Mouse (Mus musculus) intestine, embryonic 16.5 days (tissue): ENCODE measurements around the gene Pck1. TPM values are rescaled to one million over a fixed set of nuclear protein-coding genes. Genes with fewer than 3 reads are reported as not detected.
A peak's percentile ranks its signal among the peaks of the same experiment; 100 is the strongest.

Experiments used
- ATAC-seq: fragments of 200-750 bp; cut with Nextera tagmentation; 2 replicates; pipeline ENCODE4 v1.8.0; 2017; ENCODE audit warnings: moderate TSS enrichment, moderate library complexity
- H3K27ac ChIP-seq: fragments of 300-500 bp; sonication (generic); 2 replicates; pipeline ENCODE4 v1.5.1; 2014; ENCODE audit warnings: mild to moderate bottlenecking, low read length
- H3K27me3 ChIP-seq: fragments of 300-500 bp; sonication (generic); replicated peaks from 2 replicates; pipeline ENCODE4 v1.6.1; 2014; ENCODE audit warnings: low read length, control low read depth, mixed read lengths; ENCODE audit not compliant: control insufficient read depth, insufficient read depth
- H3K36me3 ChIP-seq: fragments of 300-500 bp; sonication (generic); 2 replicates; pipeline ENCODE4 v1.6.1; 2014; ENCODE audit warnings: low read length, control low read depth; ENCODE audit not compliant: control insufficient read depth, insufficient read depth
- H3K4me1 ChIP-seq: fragments of 300-500 bp; sonication (generic); 2 replicates; pipeline ENCODE4 v1.6.1; 2014; ENCODE audit warnings: low read length, control low read depth, mixed read lengths; ENCODE audit not compliant: control insufficient read depth, insufficient read depth
- H3K4me2 ChIP-seq: fragments of 300-500 bp; sonication (generic); 2 replicates; pipeline ENCODE4 v1.6.1; 2014; ENCODE audit warnings: low read depth, low read length, control low read depth
- H3K4me3 ChIP-seq: fragments of 300-500 bp; sonication (generic); 2 replicates; pipeline ENCODE4 v1.5.1; 2014; ENCODE audit warnings: mild to moderate bottlenecking, low read length
- H3K9ac ChIP-seq: fragments of 300-500 bp; sonication (generic); 2 replicates; pipeline ENCODE4 v1.6.1; 2014; ENCODE audit warnings: low read depth, low read length
- H3K9me3 ChIP-seq: fragments of 300-500 bp; sonication (generic); 2 replicates; pipeline ENCODE4 v1.6.1; 2016; ENCODE audit warnings: low read length, control low read depth; ENCODE audit not compliant: control insufficient read depth
- WGBS: fragments of 180-500 bp; shearing (Covaris S2); extraction: QIAGEN DNeasy Blood & Tissue Kit; methylation state at CpG from one replicate; pipeline ENCODE4 v1.1.7; 2014; 5-methylcytosine and 5-hydroxymethylcytosine counted together
- polyA plus RNA-seq: library from polyadenylated mRNA; unstranded; fragments of >200 nt; fragmentation: Nextera tagmentation; extraction: Ambion mirVana; gene quantifications from 2 replicates; pipeline ENCODE4 v1.2.1, GENCODE M21; 2015

The Pck1 gene
- polyA plus RNA-seq, 1 experiment from 2014 or later: 14.0 TPM

- Histone ChIP-seq H3K27me3 (peaks cover 4% of the 10 kb centered on the region; the same call in 1 of the 2 replicates), H3K27ac (no peak overlapping the region), H3K36me3 (no peaks in the 10 kb centered on the region), H3K9me3 (no peaks in the 10 kb centered on the region), H3K9ac (no peak overlapping the region), H3K4me1 (peaks cover 9% of the 10 kb centered on the region; the same call in 1 of the 2 replicates), H3K4me2 (no peak overlapping the region), H3K4me3 (no peak overlapping the region)
- 7% methylated on average over 8 of the region's 8 CpGs for WGBS
- ATAC-seq: peak; percentile 9; the same call in 1 of the 2 replicates
Measured at GRCm38 (mm10) chr2:173183836-173184460, 31.1 kb downstream of the Pck1 start.

- Histone ChIP-seq H3K9me3 (no peaks in the 10 kb centered on the region), H3K4me1 (peaks cover 9% of the 10 kb centered on the region; the same call in 1 of the 2 replicates), H3K4me3 (no peak overlapping the region), H3K27ac (no peak overlapping the region), H3K9ac (no peak overlapping the region), H3K27me3 (peaks cover 4% of the 10 kb centered on the region; the same call in 1 of the 2 replicates), H3K36me3 (no peaks in the 10 kb centered on the region), H3K4me2 (no peak overlapping the region)
- 57% methylated on average over 11 of the region's 11 CpGs for WGBS
- ATAC-seq: no peak
Measured at GRCm38 (mm10) chr2:173184475-173185080, 31.7 kb downstream of the Pck1 start.

DNA sequence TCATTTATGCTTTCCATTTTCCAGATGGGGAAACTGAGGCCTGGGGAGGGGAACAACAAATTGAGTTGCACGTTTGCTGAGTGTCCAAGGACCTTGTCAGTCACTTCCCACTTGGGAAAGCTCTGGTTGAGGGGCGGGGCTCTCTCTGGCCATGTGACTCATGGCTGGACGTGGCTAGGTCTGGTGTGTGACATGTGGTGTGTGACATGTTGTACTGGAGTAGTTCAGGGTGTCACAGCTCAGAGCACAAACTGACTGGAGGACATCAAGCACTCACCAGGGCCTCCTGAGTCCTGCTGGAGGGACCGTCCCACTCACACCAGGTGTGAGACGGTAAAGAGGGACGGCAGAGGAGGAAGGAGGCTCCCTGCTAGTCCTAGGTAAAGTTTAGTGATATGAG is 32.4 kb downstream of the Pck1 start:
- peaks cover 9% of the 10 kb centered on the region; the same call in 1 of the 2 replicates for H3K4me1 ChIP-seq
- no peak overlapping the region for H3K27ac ChIP-seq
- no peak overlapping the region for H3K9ac ChIP-seq
- 70% methylated on average over 6 of the region's 6 CpGs for WGBS
- peaks cover 4% of the 10 kb centered on the region; the same call in 1 of the 2 replicates for H3K27me3 ChIP-seq
- no peaks in the 10 kb centered on the region for H3K9me3 ChIP-seq
- no peak for ATAC-seq
- no peak overlapping the region for H3K4me2 ChIP-seq
- H3K36me3 ChIP-seq: no peaks in the 10 kb centered on the region
- no peak overlapping the region for H3K4me3 ChIP-seq

GRCm38 (mm10) chr2:173186047-173186943 is 33.4 kb downstream of the Pck1 start:
- Histone ChIP-seq H3K27me3 (peaks cover 4% of the 10 kb centered on the region; the same call in 1 of the 2 replicates), H3K4me3 (no peak overlapping the region), H3K36me3 (no peaks in the 10 kb centered on the region), H3K9ac (no peak overlapping the region), H3K4me1 (peaks cover 9% of the 10 kb centered on the region; the same call in 1 of the 2 replicates), H3K9me3 (no peaks in the 10 kb centered on the region), H3K27ac (no peak overlapping the region), H3K4me2 (no peak overlapping the region)
- ATAC-seq: peak; percentile 62
- 26% methylated on average over 26 of the region's 26 CpGs for WGBS

DNA sequence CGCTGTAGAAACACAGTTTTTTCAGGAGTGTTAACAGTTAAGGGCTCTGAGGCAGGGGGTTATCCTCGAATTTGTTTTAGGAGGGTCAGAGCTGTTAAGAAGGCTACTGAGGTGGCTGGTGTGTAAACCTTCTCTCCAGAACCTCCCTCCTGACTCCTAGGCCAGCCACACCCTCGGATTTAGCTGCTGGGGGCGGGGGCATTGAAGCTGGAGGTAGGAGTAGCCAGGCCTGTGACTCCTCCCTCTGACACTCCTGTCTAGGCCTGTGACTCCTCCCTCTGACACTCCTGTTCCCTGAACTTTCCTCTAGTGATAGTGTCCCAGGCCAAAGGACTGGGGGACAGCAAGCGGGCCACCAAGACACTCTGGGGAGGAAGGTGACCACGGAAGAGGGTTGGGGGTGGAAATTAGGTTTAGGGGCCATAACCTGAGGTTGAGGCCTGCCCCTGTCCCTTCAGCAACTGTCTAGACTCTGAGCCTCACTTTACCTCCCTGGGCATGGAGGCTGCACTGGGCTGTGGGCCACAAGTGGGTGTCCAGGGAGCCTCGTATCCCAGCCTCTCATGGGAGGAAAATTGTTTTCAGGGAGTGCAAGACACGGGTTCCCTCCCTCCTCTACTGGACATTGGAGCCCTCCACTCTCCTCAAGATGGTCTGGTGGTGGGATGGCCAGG is 34.5 kb downstream of the Pck1 start:
- ATAC-seq: peak; percentile 67

DNA sequence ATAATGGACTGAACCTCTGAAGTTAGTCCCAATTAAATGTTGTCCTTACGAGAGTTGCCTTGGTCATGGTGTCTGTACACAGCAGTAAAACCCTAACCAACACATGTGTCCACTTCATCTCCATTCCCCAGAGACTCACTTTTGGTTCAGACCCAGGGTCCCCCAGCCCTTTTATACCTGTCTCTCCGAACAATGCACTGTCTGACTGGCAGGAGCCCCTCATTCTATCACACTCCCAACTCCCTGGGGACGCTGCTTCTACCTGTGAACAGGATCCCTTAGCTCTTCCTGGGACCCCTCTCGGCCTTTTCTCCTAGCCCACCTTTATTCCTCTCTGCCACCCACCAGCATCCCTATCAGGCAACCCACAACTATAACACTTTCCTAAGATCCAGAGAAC is 41.9 kb downstream of the Pck1 start:
- 90% methylated on average over 4 of the region's 4 CpGs for WGBS

More for the DNA sequence above, 34.5 kb downstream of the Pck1 start:
- H3K4me3 ChIP-seq: no peak overlapping the region
- H3K4me2 ChIP-seq: no peak overlapping the region
- peaks cover 9% of the 10 kb centered on the region; the same call in 1 of the 2 replicates for H3K4me1 ChIP-seq
- no peak overlapping the region for H3K27ac ChIP-seq
- H3K9me3 ChIP-seq: no peaks in the 10 kb centered on the region
- WGBS: 35% methylated on average over 8 of the region's 8 CpGs
- no peak overlapping the region for H3K9ac ChIP-seq
- H3K27me3 ChIP-seq: 0 out of 2 replicates have a peak, but pooled peaks cover 4% of the 10 kb centered on the region
- no peaks in the 10 kb centered on the region for H3K36me3 ChIP-seq

DNA sequence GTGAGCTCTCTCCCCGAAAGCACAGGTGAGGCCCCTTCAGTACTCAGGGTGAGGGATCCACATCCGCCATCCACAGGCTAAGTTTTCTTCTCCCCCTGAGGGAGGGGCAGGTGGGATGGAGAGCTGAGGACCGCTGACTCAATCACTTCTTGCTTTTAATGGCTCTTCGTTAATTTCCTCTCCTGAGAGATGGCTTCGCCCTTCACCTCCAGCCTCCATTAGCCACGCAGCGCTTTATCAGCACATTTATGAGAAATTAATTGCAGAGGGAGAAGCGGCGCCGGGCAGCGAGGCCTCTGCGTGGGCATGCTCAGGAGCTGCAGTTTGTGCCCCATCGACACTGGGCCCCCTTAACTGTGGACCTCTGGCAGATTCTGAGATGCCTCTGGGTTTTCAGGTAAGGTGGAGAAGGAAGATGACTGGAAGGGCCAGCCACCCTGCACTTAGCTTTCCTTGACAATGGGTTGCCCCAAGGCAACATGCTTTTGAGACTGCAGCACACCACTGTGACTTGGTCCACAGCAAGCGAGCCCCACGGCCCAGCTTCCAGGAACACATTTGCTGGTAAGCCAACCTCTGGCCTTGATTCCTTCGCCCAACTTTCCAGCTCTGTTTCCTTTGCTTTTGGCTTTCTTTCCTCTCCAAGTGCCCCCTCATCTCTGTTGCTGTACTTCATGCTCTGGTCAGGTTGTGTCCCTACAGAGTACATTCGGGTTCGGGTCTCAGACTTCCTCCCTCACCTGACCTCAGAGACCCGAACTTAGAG is 50.3 kb downstream of the Pck1 start:
- 88% methylated on average over 19 of the region's 19 CpGs for WGBS
- ATAC-seq: no peak
- H3K27me3 ChIP-seq: no peaks in the 10 kb centered on the region
- H3K4me3 ChIP-seq: no peak overlapping the region
- H3K9ac ChIP-seq: no peak overlapping the region
- no peaks in the 10 kb centered on the region for H3K36me3 ChIP-seq
- no peaks in the 10 kb centered on the region for H3K9me3 ChIP-seq
- no peak overlapping the region for H3K4me2 ChIP-seq
- no peaks in the 10 kb centered on the region for H3K4me1 ChIP-seq
- H3K27ac ChIP-seq: no peak overlapping the region

More for the DNA sequence above, 41.9 kb downstream of the Pck1 start:
- H3K4me3 ChIP-seq: no peak overlapping the region
- H3K9ac ChIP-seq: no peak overlapping the region
- H3K9me3 ChIP-seq: no peaks in the 10 kb centered on the region
- no peak for ATAC-seq
- H3K36me3 ChIP-seq: no peaks in the 10 kb centered on the region
- H3K27me3 ChIP-seq: no peaks in the 10 kb centered on the region
- H3K4me1 ChIP-seq: no peaks in the 10 kb centered on the region
- H3K4me2 ChIP-seq: no peak overlapping the region
- H3K27ac ChIP-seq: no peak overlapping the region

DNA sequence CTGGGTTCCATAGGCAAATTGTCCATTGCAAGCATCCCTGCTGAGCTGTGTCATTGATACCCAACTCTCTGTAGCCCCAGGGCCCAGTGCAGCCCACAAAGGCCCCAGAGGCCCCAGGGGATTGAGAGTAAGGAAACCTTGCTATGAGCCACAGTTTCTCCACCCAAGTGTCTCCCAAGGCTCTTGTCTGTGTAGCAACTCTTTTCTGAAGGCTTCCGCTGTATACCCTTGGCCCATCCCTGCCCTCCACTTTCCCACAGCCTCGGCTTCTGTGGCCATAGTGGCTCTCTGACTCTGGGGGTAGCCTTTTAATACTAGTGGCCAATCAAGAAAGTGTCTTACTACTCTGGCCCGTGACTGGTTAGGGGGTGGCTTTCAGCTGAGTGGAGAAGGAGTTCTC is 50.9 kb downstream of the Pck1 start:
- ATAC-seq: no peak
- H3K9me3 ChIP-seq: no peaks in the 10 kb centered on the region
- no peak overlapping the region for H3K4me2 ChIP-seq
- H3K27ac ChIP-seq: no peak overlapping the region
- no peaks in the 10 kb centered on the region for H3K4me1 ChIP-seq
- H3K36me3 ChIP-seq: no peaks in the 10 kb centered on the region
- 86% methylated on average over 3 of the region's 3 CpGs for WGBS
- H3K9ac ChIP-seq: no peak overlapping the region
- no peaks in the 10 kb centered on the region for H3K27me3 ChIP-seq
- H3K4me3 ChIP-seq: no peak overlapping the region
